Mouse (Mus musculus) MEL (cell line): ENCODE data around the gene Pank1. TPM values are rescaled to one million over a fixed set of nuclear protein-coding genes. Genes with fewer than 3 reads are reported as not detected.

Source experiments
- DNase-seq: peaks from one replicate; pipeline ENCODE4 v3.0.0; 2011; ENCODE audit warnings: low read depth, low spot score
- H3K27ac ChIP-seq: 2 replicates; pipeline ENCODE4 v1.5.1; 2012; ENCODE audit warnings: low read depth, mild to moderate bottlenecking, control low read depth, low read length, moderate library complexity; ENCODE audit not compliant: control insufficient read depth
- H3K27me3 ChIP-seq, 2 experiments: fragments of 150-350 bp in 1 of 2; sonication (generic) in 1 of 2; 2 replicates each; pipeline ENCODE4 v1.6.1; 2012; ENCODE audit warnings: low read length in 2 of 2, mild to moderate bottlenecking in 2 of 2, improper control_type of control experiment in 1 of 2, moderate library complexity in 1 of 2; ENCODE audit not compliant: insufficient read depth in 2 of 2, control insufficient read depth in 1 of 2
- H3K36me3 ChIP-seq, 2 experiments: 2 replicates each; pipeline ENCODE4 v1.6.1; 2012 to 2014; ENCODE audit warnings: low read length in 2 of 2, improper control_type of control experiment in 1 of 2, inconsistent platforms in 1 of 2, mild to moderate bottlenecking in 1 of 2; ENCODE audit not compliant: insufficient read depth in 2 of 2, control insufficient read depth in 1 of 2
- H3K4me1 ChIP-seq, 2 experiments: fragments of 150-350 bp in 1 of 2; sonication (generic) in 1 of 2; 2 replicates each; pipeline ENCODE4 v1.6.1; 2012; ENCODE audit warnings: low read length in 2 of 2, improper control_type of control experiment in 1 of 2, mild to moderate bottlenecking in 1 of 2; ENCODE audit not compliant: insufficient read depth in 2 of 2, control insufficient read depth in 1 of 2
- H3K4me3 ChIP-seq, 2 experiments: fragments of 150-350 bp in 1 of 2; sonication (generic) in 1 of 2; 2 replicates each; pipeline ENCODE4 v1.5.1; 2012; ENCODE audit warnings: low read depth in 2 of 2, low read length in 2 of 2, mild to moderate bottlenecking in 2 of 2, moderate library complexity in 2 of 2, control low read depth in 1 of 2, improper control_type of control experiment in 1 of 2; ENCODE audit not compliant: control insufficient read depth in 1 of 2, insufficient read depth in 1 of 2
- H3K79me2 ChIP-seq: 2 replicates; pipeline ENCODE4 v1.6.1; 2012; ENCODE audit warnings: mild to moderate bottlenecking, low read length, moderate library complexity; ENCODE audit not compliant: control insufficient read depth, poor library complexity, insufficient read depth
- H3K9ac ChIP-seq: 2 replicates; pipeline ENCODE4 v1.6.1; 2012; ENCODE audit warnings: low read depth, mild to moderate bottlenecking, control low read depth, low read length, moderate library complexity; ENCODE audit not compliant: control insufficient read depth, poor library complexity, severe bottlenecking
- H3K9me3 ChIP-seq: fragments of 150-350 bp; sonication (generic); replicated peaks from 2 replicates; pipeline ENCODE4 v1.6.1; 2012; ENCODE audit warnings: mild to moderate bottlenecking, low read length, improper control_type of control experiment, moderate library complexity; ENCODE audit not compliant: insufficient read depth
- CHD1 ChIP-seq: IDR thresholded peaks from 2 replicates; pipeline ENCODE4 v1.6.1; 2012; ENCODE audit warnings: low read depth, mild to moderate bottlenecking, inconsistent platforms, low read length, improper control_type of control experiment
- CHD2 ChIP-seq: IDR thresholded peaks from 2 replicates; pipeline ENCODE4 v1.6.1; 2011; ENCODE audit warnings: low read length, improper control_type of control experiment
- ELF1 ChIP-seq: IDR thresholded peaks from 2 replicates; pipeline ENCODE4 v1.6.1; 2014; ENCODE audit warnings: low read depth, mild to moderate bottlenecking, inconsistent platforms, low read length, improper control_type of control experiment, moderate library complexity
- EP300 ChIP-seq, 2 experiments: IDR thresholded peaks; 2 replicates each; pipeline ENCODE4 v1.6.1; 2011; ENCODE audit warnings: improper control_type of control experiment in 2 of 2, low read length in 2 of 2, low read depth in 1 of 2, mild to moderate bottlenecking in 1 of 2
- ETS1 ChIP-seq: IDR thresholded peaks from 2 replicates; pipeline ENCODE4 v1.6.1; 2012; ENCODE audit warnings: low read depth, mild to moderate bottlenecking, inconsistent platforms, low read length, improper control_type of control experiment, moderate library complexity
- GABPA ChIP-seq: IDR thresholded peaks from 2 replicates; pipeline ENCODE4 v1.6.1; 2012; ENCODE audit warnings: low read depth, mild to moderate bottlenecking, inconsistent platforms, low read length, improper control_type of control experiment, moderate library complexity
- GATA1 ChIP-seq: IDR thresholded peaks from 2 replicates; pipeline ENCODE4 v1.6.1; 2011; ENCODE audit warnings: low read depth, low read length, improper control_type of control experiment
- JUND ChIP-seq: IDR thresholded peaks from 2 replicates; pipeline ENCODE4 v1.6.1; 2011; ENCODE audit warnings: low read depth, mild to moderate bottlenecking, improper control_type of control experiment, low read length
- KAT2A ChIP-seq: conservative IDR thresholded peaks from 2 replicates; pipeline ENCODE4 v1.6.1; 2012; ENCODE audit warnings: low read depth, low read length, improper control_type of control experiment, inconsistent platforms
- MAFK ChIP-seq: IDR thresholded peaks from 2 replicates; pipeline ENCODE4 v1.6.1; 2011; ENCODE audit warnings: low read depth, mild to moderate bottlenecking, low read length, improper control_type of control experiment, borderline replicate concordance
- MAX ChIP-seq: IDR thresholded peaks from 2 replicates; pipeline ENCODE4 v1.6.1; 2011; ENCODE audit warnings: low read length, improper control_type of control experiment
- MAZ ChIP-seq: IDR thresholded peaks from 2 replicates; pipeline ENCODE4 v1.6.1; 2012; ENCODE audit warnings: low read depth, mild to moderate bottlenecking, inconsistent platforms, low read length, improper control_type of control experiment
- MEF2A ChIP-seq: IDR thresholded peaks from 2 replicates; pipeline ENCODE4 v1.6.1; 2014; ENCODE audit warnings: low read depth, mild to moderate bottlenecking, inconsistent platforms, low read length, improper control_type of control experiment; ENCODE audit not compliant: poor library complexity, insufficient replicate concordance, severe bottlenecking; ENCODE audit errors: extremely low read depth
- MYC ChIP-seq: IDR thresholded peaks from 2 replicates; pipeline ENCODE4 v1.6.1; 2011; ENCODE audit warnings: low read depth, mild to moderate bottlenecking, low read length, improper control_type of control experiment, moderate library complexity
- NELFE ChIP-seq: IDR thresholded peaks from 2 replicates; pipeline ENCODE4 v1.6.1; 2011; ENCODE audit warnings: low read depth, low read length, improper control_type of control experiment
- POLR2A ChIP-seq, 2 experiments: IDR thresholded peaks; 2 replicates each; pipeline ENCODE4 v1.6.1; 2011 to 2012; ENCODE audit warnings: low read length in 2 of 2, mild to moderate bottlenecking in 2 of 2, control low read depth in 1 of 2, improper control_type of control experiment in 1 of 2, low read depth in 1 of 2, moderate library complexity in 1 of 2; ENCODE audit not compliant: control insufficient read depth in 1 of 2, insufficient read depth in 1 of 2, poor library complexity in 1 of 2
- POLR2AphosphoS2 ChIP-seq: IDR thresholded peaks from 2 replicates; pipeline ENCODE4 v1.6.1; 2011; ENCODE audit warnings: low read length, improper control_type of control experiment
- POLR2AphosphoS5 ChIP-seq: IDR thresholded peaks from 2 replicates; pipeline ENCODE4 v1.6.1; 2012; ENCODE audit warnings: low read depth, borderline replicate concordance, mild to moderate bottlenecking, inconsistent platforms, low read length, moderate library complexity, mixed read lengths
- SIN3A ChIP-seq: IDR thresholded peaks from 2 replicates; pipeline ENCODE4 v1.6.1; 2012; ENCODE audit warnings: low read length, improper control_type of control experiment, inconsistent platforms
- TBP ChIP-seq: IDR thresholded peaks from 2 replicates; pipeline ENCODE4 v1.8.0; 2011; ENCODE audit warnings: low read depth, low read length, improper control_type of control experiment
- TCF12 ChIP-seq: IDR thresholded peaks from 2 replicates; pipeline ENCODE4 v1.6.1; 2014; ENCODE audit warnings: low read depth, mild to moderate bottlenecking, inconsistent platforms, low read length, improper control_type of control experiment, moderate library complexity
- UBTF ChIP-seq: IDR thresholded peaks from 2 replicates; pipeline ENCODE4 v1.6.1; 2012; ENCODE audit warnings: low read depth, mild to moderate bottlenecking, inconsistent platforms, low read length, improper control_type of control experiment, moderate library complexity, borderline replicate concordance; ENCODE audit not compliant: insufficient read depth
- USF1 ChIP-seq: IDR thresholded peaks from 2 replicates; pipeline ENCODE4 v1.6.1; 2014; ENCODE audit warnings: low read depth, mild to moderate bottlenecking, inconsistent platforms, low read length, improper control_type of control experiment, moderate library complexity
- USF2 ChIP-seq, 2 experiments: IDR thresholded peaks; 2 replicates each; pipeline ENCODE4 v1.6.1; 2011 to 2012; ENCODE audit warnings: improper control_type of control experiment in 2 of 2, low read length in 2 of 2, borderline replicate concordance in 1 of 2, inconsistent platforms in 1 of 2, low read depth in 1 of 2, mild to moderate bottlenecking in 1 of 2; ENCODE audit not compliant: insufficient read depth in 1 of 2
- ZKSCAN1 ChIP-seq: IDR thresholded peaks from 2 replicates; pipeline ENCODE4 v1.6.1; 2012; ENCODE audit warnings: low read depth, mild to moderate bottlenecking, inconsistent platforms, low read length, improper control_type of control experiment, moderate library complexity
- polyA plus RNA-seq, 2 experiments: library from polyadenylated mRNA; stranded (reverse) in 1 of 2; unstranded in 1 of 2; fragments of >175 nt in 1 of 2; fragments of >200 nt in 1 of 2; gene quantifications; 2 replicates each; pipeline versions ENCODE4 v1.2.1 to v1.2.4; 2012; ENCODE audit warnings: low replicate concordance in 2 of 2, low read depth in 1 of 2; ENCODE audit not compliant: insufficient read length in 2 of 2, insufficient read depth in 1 of 2, missing spikeins in 1 of 2
- total RNA-seq: library from RNA; depleted of rRNA; stranded (reverse); fragments of 300-350 nt; gene quantifications from 2 replicates; pipeline ENCODE4 v1.2.3, GENCODE M21; 2012

Gene Pank1
- total and polyA plus RNA-seq, 3 experiments = 7.2 to 7.6 TPM; not detected in 1

DNA sequence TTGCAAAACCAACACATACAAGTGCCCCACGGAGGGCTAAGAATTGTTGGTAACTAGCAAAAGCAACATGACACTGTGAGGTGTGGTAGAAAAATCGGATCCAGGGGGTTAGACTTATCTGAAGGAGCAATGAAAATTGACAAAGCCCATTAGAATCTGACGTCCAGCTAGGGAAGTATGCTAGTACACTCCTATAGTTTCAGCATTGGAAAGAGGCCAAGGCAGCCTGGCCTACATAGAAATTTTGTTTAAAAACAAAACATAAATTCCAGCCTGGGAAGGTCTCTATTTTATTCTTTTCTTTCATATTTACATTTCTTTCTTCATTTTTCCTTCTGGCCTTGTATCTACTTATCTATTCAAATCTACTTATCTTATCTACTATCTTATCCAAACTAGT lies 41.3 kb upstream of the Pank1 start:
- peak; percentile 27 for DNase-seq
- no peaks in the 10 kb centered on the region for H3K9me3 ChIP-seq
- H3K27me3 ChIP-seq = no peaks in the 10 kb centered on the region
- H3K79me2 ChIP-seq = peaks cover 27% of the 10 kb centered on the region
- H3K4me3 ChIP-seq = peak overlapping the region in 1 of 2 experiments; percentile 56; a peak in 2 of 4 replicates
- peaks cover 3 to 6% of the 10 kb centered on the region in 2 experiments; a peak in 3 of 4 replicates for H3K4me1 ChIP-seq
- H3K27ac ChIP-seq = no peak overlapping the region
- no peak overlapping the region for H3K9ac ChIP-seq
- H3K36me3 ChIP-seq = peaks cover 9 to 13% of the 10 kb centered on the region in 2 experiments
- no peak for TF ChIP-seq POLR2AphosphoS2
- no peak for TF ChIP-seq MAFK
- TF ChIP-seq ETS1 = no peak
- no peak for TF ChIP-seq TBP
- TF ChIP-seq KAT2A = no peak
- no peak for TF ChIP-seq POLR2AphosphoS5
- TF ChIP-seq GABPA = no peak
- no peak for TF ChIP-seq ZKSCAN1
- no peak for TF ChIP-seq MAZ
- TF ChIP-seq MYC = no peak
- no peak for TF ChIP-seq EP300 (IDR thresholded peaks at IDR 0.05; ENCODE audit: low read depth in 1 of 2, low read length in 2 of 2)
- no peak; the same call in 1 of the 2 replicates for TF ChIP-seq GATA1
- no peak for TF ChIP-seq JUND
- TF ChIP-seq CHD2 = no peak

DNA sequence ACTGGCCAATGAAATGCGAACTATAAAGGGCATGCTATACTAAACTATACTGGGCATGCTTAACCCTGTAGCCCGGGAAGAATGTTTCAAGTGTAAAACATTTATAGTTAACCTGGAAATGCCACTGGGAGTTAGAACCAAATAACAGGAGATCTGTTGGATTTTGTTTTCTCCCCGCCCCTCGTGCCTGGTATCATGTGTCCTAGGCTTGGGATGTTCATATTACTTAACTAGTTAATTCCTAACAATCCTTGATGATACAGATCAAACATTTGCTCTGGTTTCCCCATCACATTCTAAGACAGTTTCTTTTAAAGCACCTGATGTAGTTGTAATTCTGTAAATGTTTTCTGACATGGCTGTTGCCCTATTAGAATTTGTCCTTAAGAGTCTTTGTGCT lies 40.8 kb upstream of the Pank1 start:
- Histone ChIP-seq H3K27me3 (no peaks in the 10 kb centered on the region), H3K27ac (no peak overlapping the region), H3K4me3 (no peak overlapping the region), H3K9ac (no peak overlapping the region), H3K9me3 (no peaks in the 10 kb centered on the region), H3K79me2 (peaks cover 26% of the 10 kb centered on the region), H3K4me1 (peaks cover 3 to 6% of the 10 kb centered on the region in 2 experiments; a peak in 3 of 4 replicates), H3K36me3 (peaks cover 5 to 13% of the 10 kb centered on the region in 2 experiments)
- TF ChIP-seq ETS1 (no peak), MAX (no peak), JUND (no peak), MAFK (no peak)
- no peak for DNase-seq

DNA sequence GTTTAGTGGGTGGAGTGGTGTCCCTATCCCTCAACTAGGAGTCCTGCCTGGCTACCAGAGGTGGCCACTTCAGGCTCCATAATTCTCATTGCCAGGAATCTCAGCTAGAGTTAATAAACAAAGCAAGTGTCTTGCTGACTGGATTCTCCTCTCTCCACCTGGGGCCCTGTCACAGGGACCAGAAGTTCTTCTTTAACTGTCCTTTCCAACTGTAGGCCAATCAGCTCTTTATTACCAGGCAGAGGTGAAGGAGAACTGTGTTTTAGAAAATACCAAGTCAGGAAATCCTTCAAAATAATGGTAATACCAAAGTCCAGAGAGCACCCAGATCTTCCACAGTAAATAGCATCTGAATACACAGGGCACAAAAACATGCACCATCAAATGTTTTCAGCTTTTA lies 33.1 kb upstream of the Pank1 start:
- Histone ChIP-seq H3K4me1 (peaks cover 3 to 6% of the 10 kb centered on the region in 2 experiments), H3K9me3 (no peaks in the 10 kb centered on the region), H3K4me3 (no peak overlapping the region), H3K27ac (no peak overlapping the region), H3K9ac (no peak overlapping the region), H3K36me3 (peaks cover 0 to 5% of the 10 kb centered on the region in 2 experiments; a peak in 2 of 4 replicates), H3K79me2 (no peaks in the 10 kb centered on the region), H3K27me3 (no peaks in the 10 kb centered on the region)
- DNase-seq = no peak
- TF ChIP-seq JUND = no peak
- no peak for TF ChIP-seq UBTF
- TF ChIP-seq USF2 (IDR thresholded peaks at IDR 0.05; ENCODE audit: borderline replicate concordance in 1 of 2, insufficient read depth in 1 of 2, low read depth in 1 of 2, low read length in 2 of 2) = no peak
- no peak for TF ChIP-seq ETS1
- TF ChIP-seq KAT2A = no peak
- no peak for TF ChIP-seq MYC
- no peak for TF ChIP-seq NELFE
- TF ChIP-seq SIN3A = no peak
- TF ChIP-seq MEF2A = no peak
- no peak for TF ChIP-seq TBP
- no peak for TF ChIP-seq TCF12
- no peak for TF ChIP-seq CHD1
- no peak for TF ChIP-seq POLR2A (IDR thresholded peaks at IDR 0.05; ENCODE audit: control insufficient read depth in 1 of 2, insufficient read depth in 1 of 2, low read depth in 1 of 2, low read length in 2 of 2, poor library complexity in 1 of 2)
- TF ChIP-seq USF1 = no peak
- no peak for TF ChIP-seq ELF1
